Mouse (Mus musculus) CD4-positive, CD25-positive, alpha-beta regulatory T cell, adult 2 months (primary cell): Measurements from ENCODE around the gene Aen.

Experiments
- DNase-seq: peaks from one replicate; pipeline ENCODE4 v3.0.0-alpha.2; 2012; ENCODE audit warnings: low read depth, low spot score

The Aen gene

GRCm38 (mm10) chr7:78893917-78894316, 1.7 kb upstream of the Aen start:
- no peak for DNase-seq

DNA sequence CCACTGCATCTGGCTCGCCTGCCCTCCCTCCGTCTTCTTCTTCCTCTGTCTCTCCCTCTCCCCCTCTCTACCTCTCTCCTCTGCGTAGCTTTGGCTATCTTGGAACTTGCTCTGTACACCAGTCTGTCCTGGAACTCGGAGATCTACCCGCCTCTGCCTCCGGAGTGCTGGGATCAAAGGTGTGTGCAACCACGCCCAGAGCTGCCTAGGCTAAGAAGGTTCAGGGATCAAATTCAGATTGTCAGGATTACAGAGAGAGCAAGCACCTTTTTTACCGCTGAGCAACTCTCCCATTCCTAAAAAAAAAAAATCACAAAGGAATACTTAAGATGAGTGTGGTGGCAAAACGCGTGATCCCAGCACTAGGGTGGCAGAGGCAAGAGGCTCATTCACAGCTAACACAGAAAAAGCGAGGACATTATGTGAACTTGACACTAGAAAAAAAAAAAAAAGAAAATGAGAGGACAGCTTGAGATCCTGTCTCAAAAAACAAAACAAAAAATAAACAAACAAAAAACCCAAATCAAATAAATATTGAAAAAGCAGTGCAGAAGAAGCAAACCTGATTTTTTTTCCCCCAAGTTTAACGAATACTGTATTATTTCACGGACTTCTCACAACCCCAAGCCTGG, 517 bp upstream of the Aen start:
- no peak for DNase-seq

GRCm38 (mm10) chr7:78897567-78897966, 1.9 kb downstream of the Aen start:
- no peak for DNase-seq

DNA sequence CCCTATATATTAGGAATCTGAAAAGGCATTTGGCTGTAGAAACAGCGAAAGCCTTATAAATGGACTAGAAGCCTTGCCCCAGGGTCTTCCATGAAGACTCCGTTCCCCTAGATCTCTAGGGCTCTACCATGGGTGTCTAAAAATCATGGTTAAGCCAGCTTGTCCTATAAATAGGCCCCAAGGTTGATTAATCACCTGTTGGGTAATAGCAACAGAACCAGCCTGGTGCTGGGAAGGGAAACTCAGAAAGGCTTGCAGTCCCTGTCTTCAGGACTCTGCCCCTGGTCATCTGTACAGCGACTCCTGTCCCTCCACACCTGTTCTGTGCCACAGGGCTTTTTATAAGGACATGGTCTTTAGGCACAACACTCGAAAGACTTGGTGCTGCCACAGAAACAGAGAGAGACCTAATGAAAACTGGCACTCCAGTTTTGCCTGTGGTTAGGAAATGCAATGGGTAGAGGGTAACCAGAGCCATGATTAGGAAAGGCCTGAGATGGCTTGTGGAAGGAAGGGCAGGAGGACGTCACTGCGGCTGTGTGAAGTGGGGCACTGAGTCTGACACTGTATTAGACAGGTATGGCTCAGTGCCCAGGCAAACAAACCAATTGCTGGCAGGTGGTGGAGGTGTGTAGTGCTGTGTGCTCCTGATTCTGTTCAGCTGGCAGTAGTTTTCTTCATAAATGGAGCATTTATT, 7.7 kb downstream of the Aen start:
- no peak for DNase-seq

DNA sequence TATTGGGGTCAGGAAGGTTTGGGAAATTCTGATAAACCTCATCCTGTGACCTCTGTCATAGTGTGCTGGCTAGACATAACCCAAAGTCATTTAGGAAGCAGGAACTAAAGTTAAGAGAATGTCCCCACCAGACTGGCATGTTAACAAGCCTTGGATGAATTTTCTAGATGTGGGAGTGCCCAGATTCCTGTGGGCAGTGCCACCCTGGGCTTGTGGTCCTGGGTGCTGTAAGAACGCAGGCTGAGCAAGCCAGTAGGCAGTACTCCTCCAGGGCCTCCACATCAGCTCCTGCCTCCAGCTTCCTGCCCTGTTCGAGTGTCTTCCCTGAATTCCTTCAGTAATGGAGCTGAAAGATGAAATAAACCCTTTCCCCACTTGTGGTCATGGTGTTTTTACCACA, 8.5 kb downstream of the Aen start:
- DNase-seq = no peak

- DNase-seq = no peak
These were observed 13.4 kb downstream of the Aen start for GRCm38 (mm10) chr7:78909026-78909425.

GRCm38 (mm10) chr7:78910336-78911098, 14.9 kb downstream of the Aen start:
- DNase-seq = peak; percentile 49

DNA sequence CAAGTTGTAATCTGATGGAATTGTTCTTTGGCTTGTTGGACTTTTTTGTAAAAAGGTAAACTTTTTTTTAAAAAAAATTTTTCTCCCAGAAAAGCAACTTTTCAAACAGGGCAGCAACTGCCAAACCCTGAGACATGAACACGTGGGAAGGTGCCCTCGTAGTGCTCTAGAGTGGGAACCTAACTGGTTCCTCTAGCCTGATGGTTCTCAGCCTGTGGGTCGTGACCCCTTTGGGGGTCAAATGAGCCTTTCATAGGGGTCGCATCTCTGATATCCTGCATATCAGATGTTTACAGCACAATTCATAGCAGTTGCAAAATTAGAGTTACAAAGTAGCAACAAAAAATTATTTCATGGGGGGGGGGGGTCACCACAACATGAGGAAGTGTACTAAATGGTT, 15.6 kb downstream of the Aen start:
- DNase-seq = no peak

DNA sequence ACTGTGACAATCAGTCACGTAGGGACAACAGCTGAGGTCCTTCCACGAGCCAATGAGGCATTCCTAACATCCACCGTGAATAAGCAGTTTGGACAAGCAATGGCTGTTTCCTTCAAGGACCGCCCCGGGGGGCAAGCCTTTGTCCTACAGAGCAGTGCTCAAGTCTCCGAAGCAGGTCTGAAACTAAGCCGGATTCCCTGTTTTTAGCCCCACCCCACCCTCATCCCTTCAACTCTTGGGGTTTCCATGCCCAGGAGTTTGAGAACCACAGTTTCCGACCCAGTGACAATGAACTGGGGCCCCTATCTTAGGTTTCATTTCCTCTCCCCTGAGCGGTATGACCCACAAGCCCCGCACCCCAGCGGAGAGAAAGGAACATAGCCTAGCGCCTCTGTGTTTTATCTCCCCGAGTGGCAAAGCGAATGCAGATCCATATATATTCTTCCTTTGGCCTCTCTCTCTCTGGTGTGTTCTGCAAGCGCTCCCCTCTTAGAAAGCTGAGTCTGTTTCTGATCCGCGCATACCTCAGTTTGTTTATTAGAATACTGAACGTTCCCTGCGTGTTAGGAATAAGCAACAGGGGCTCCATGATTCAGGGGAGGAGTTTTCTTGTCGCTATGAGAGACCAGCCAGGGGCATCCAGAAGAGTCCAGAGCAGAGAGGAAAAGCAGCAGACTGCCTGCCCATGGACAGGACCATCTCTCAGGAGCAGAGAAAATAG, 16.8 kb downstream of the Aen start:
- DNase-seq = peak; percentile 77

DNA sequence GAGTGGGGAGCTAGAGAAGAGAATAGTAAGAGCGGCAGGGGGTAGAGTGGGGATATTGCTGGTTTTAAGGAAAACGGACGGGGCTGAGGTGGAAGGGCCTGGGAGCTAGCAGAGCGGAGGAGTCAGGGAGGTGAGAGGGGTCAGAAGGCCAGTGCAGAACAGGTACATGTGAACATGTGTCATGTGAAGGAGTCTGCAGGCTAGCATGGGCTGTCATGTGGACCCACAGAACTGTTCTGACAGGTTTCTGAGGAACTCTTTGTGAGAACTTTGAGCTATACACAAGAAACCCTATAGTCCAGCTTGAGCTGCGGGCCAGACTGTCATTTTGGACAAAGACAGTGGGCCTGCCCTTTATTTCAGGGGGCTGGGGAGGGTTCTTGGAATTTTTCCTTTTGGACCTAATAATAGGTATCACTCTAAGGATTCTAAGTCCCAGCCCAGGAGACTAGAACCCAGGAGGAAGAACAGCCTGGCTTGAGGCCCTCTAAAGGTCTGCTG, 17.4 kb downstream of the Aen start, which contains the start of gene Isg20:
TSS of gene Isg20 (plus strand) at position 451 of the 501 bp plus-strand sequence.
- no peak for DNase-seq

GRCm38 (mm10) chr7:78913649-78914544, 18.2 kb downstream of the Aen start:
- DNase-seq = peak; percentile 79

GRCm38 (mm10) chr7:78914545-78914845, 18.8 kb downstream of the Aen start:
- no peak for DNase-seq

- no peak for DNase-seq
These were observed 19.3 kb downstream of the Aen start for GRCm38 (mm10) chr7:78914896-78915510.

DNA sequence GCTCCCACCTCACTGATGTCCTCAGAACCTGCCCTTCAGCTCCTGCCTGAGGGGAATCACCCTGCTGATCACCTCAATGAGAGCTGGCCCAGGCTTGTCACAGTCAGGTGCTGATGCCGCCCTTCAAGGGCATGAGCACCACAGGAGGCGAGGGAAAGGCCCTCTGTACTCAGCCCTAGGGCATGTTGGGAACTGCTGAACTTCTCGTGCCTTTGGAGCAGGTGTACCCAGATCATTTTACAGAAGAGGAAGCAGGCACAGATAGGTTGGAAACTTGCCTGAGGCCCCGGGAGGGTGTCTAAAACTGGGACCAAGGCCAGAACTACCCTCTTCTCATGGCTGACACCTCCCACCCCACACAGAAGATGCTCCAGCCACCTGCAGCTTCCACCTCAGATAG, 23.0 kb downstream of the Aen start:
- no peak for DNase-seq

- no peak for DNase-seq
These were observed 26.9 kb downstream of the Aen start for GRCm38 (mm10) chr7:78922506-78922905.

DNA sequence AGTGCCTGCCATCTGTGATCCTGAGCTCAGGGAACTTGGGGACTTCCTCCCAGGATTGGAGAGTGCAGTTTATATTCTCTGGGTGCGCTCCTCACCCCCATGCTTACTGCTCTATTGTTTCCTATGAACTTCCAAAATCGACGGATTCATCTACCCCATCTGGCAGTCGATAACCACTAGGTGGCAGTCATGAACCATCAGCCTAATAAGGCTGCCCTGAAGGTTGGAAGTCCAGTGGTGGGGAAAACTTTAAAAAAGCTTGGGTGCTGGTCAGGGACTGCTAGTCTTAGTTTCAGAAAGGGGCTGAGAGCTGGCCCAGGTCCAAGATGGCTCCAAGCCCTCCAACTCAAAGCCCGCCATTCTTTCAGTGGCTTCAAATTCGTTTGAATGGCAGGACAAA, 28.6 kb downstream of the Aen start:
- peak; percentile 82 for DNase-seq

GRCm38 (mm10) chr7:78924796-78925195, 29.1 kb downstream of the Aen start:
- DNase-seq = no peak

GRCm38 (mm10) chr7:78925680-78926079, 30.0 kb downstream of the Aen start:
- no peak for DNase-seq

DNA sequence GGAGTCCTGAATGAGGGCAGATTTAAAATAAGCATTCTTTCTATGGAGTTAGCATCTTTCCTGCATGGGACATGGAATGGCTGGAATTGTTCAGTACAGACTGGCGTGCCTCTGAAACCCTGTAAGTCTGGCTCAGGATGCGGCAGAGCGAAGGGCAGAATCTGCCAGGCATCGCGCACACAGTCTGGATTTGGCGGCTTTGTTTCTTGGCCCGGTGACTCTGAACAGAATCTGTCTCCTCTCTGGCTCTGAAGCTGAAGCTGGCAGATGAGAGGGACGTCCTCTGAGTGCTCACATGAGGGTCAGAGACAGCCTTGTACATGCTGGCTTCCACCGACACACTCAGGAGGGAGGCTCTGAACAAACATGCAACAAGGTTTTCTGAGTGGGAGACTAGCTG, 30.5 kb downstream of the Aen start:
- no peak for DNase-seq

- DNase-seq = no peak
These were observed 31.6 kb downstream of the Aen start for GRCm38 (mm10) chr7:78927266-78927665.
